21 mouse cellular contexts compared by ENCODE assay signal in genomic region chr6:90359445-90359844, GRCm38 (mm10). TPM values are rescaled to one million over a fixed set of nuclear protein-coding genes. Genes with fewer than 3 reads are reported as not detected.
DNase-seq lines count a peak whose midpoint lies in the region; ATAC-seq and TF ChIP-seq lines count a peak whose summit lies in the region.
"Had no signal": no experiment of that assay in that cellular context is flagged by ENCODE, and none has a peak within 500 bp of the region (broad histone marks: within the 10 kb centered on the region; RNA-seq: fewer than 3 reads in every experiment).

No protein-coding gene starts in this region.

- ATAC-seq in heart, postnatal 0 days (ENCODE audit: insufficient read depth, low read depth): 0 out of 2 replicates have a peak, but pooled peaks have one; percentile 16
- ATAC-seq in limb, embryonic 13.5 days (ENCODE audit: low FRiP score, low read depth): no peak
- no peak for ATAC-seq in cerebellum, adult (ENCODE audit: insufficient number of reproducible peaks, low FRiP score, low TSS enrichment)
- ATAC-seq in liver, postnatal 0 days: no peak
- ATAC-seq: activated CD4-positive, CD25-positive, alpha-beta regulatory T cell, adult 4 months; inflammation-experienced regulatory T-cells, adult 6 months had no signal

- no peak overlapping the region for H3K4me3 ChIP-seq in heart, postnatal 0 days (ENCODE audit: low read depth, low read length)
- H3K4me3 ChIP-seq in limb, embryonic 13.5 days: no peak overlapping the region
- H3K4me3 ChIP-seq in liver, postnatal 0 days (ENCODE audit: low read depth, low read length): no peak overlapping the region
- H3K4me3 ChIP-seq: midbrain, embryonic 15.5 days; neural tube, embryonic 13.5 days had no signal

- 52% methylated on average over 2 of the region's 2 CpGs for WGBS in heart, postnatal 0 days
- WGBS in limb, embryonic 13.5 days: 82% methylated on average over 2 of the region's 2 CpGs
- 57% methylated on average over 2 of the region's 2 CpGs for WGBS in liver, postnatal 0 days (ENCODE audit: insufficient replicate concordance)

- H3K27me3 ChIP-seq in heart, postnatal 0 days (ENCODE audit: control insufficient read depth, insufficient read depth, low read length): no peaks in the 10 kb centered on the region
- H3K27me3 ChIP-seq in limb, embryonic 13.5 days: no peaks in the 10 kb centered on the region
- no peaks in the 10 kb centered on the region for H3K27me3 ChIP-seq in liver, postnatal 0 days (ENCODE audit: insufficient read depth, low read length)
- H3K27me3 ChIP-seq: midbrain, embryonic 15.5 days; neural tube, embryonic 13.5 days had no signal

- H3K27ac ChIP-seq in heart, postnatal 0 days (ENCODE audit: low read depth): peak overlapping the region; percentile 60; the same call in 1 of the 2 replicates
- H3K27ac ChIP-seq in limb, embryonic 13.5 days: peak overlapping the region; percentile 82
- H3K27ac ChIP-seq in liver, postnatal 0 days (ENCODE audit: low read depth): no peak overlapping the region
- H3K27ac ChIP-seq: midbrain, embryonic 15.5 days had no signal

- H3K4me1 ChIP-seq in heart, postnatal 0 days (ENCODE audit: control insufficient read depth, insufficient read depth): peaks cover 10% of the 10 kb centered on the region
- peaks cover 36% of the 10 kb centered on the region for H3K4me1 ChIP-seq in limb, embryonic 13.5 days
- H3K4me1 ChIP-seq in liver, postnatal 0 days (ENCODE audit: insufficient read depth): no peaks in the 10 kb centered on the region

- no peak overlapping the region for H3K4me2 ChIP-seq in heart, postnatal 0 days (ENCODE audit: low read depth, low read length)
- 0 out of 2 replicates have a peak overlapping the region, but pooled peaks have one; percentile 14 for H3K4me2 ChIP-seq in limb, embryonic 13.5 days (replicated peaks)
- no peak overlapping the region for H3K4me2 ChIP-seq in liver, postnatal 0 days (ENCODE audit: low read depth, low read length)
- H3K4me2 ChIP-seq: midbrain, embryonic 15.5 days; neural tube, embryonic 13.5 days had no signal

- DNase-seq in heart, postnatal 0 days (ENCODE audit: low spot score): no peak
- DNase-seq in heart, postnatal 14 days: no peak
- DNase-seq in 3134 (ENCODE audit: extremely low read depth, insufficient read length, low spot score) (peak; percentile 18), adipocyte (ENCODE audit: low spot score) (peak; percentile 49)
- no peak for DNase-seq in lung, adult 18-20 months
- DNase-seq in liver, postnatal 0 days: no peak
- DNase-seq: cerebellum, adult 9-10 months; lung, adult 2 months had no signal

- H3K9ac ChIP-seq in heart, postnatal 0 days (replicated peaks; ENCODE audit: low read depth, low read length): no peak overlapping the region
- H3K9ac ChIP-seq in limb, embryonic 13.5 days: no peak overlapping the region
- H3K9ac ChIP-seq in liver, postnatal 0 days (replicated peaks): no peak overlapping the region
- H3K9ac ChIP-seq: midbrain, embryonic 15.5 days; neural tube, embryonic 13.5 days had no signal

- H3K36me3 ChIP-seq in heart, postnatal 0 days (replicated peaks; ENCODE audit: control insufficient read depth, insufficient read depth, low read length): no peaks in the 10 kb centered on the region
- no peaks in the 10 kb centered on the region for H3K36me3 ChIP-seq in limb, embryonic 13.5 days
- peaks cover 17% of the 10 kb centered on the region; the same call in 1 of the 2 replicates for H3K36me3 ChIP-seq in liver, postnatal 0 days (replicated peaks; ENCODE audit: insufficient read depth, low read length)
- H3K36me3 ChIP-seq: midbrain, embryonic 15.5 days; neural tube, embryonic 13.5 days had no signal

- H3K9me3 ChIP-seq in heart, postnatal 0 days (replicated peaks; ENCODE audit: control insufficient read depth, low read length): no peaks in the 10 kb centered on the region
- no peaks in the 10 kb centered on the region for H3K9me3 ChIP-seq in limb, embryonic 13.5 days
- H3K9me3 ChIP-seq in liver, postnatal 0 days (ENCODE audit: low read length): no peaks in the 10 kb centered on the region
- H3K9me3 ChIP-seq: midbrain, embryonic 15.5 days; neural tube, embryonic 13.5 days had no signal

- intact Hi-C loops in heart, postnatal 14 days (cut with DNase I): no loop called here

- TF ChIP-seq EP300 in heart, postnatal 0 days (IDR thresholded peaks at IDR 0.05; ENCODE audit: low read depth): no peak
- no peak for TF ChIP-seq EP300 in liver, postnatal 0 days (IDR thresholded peaks at IDR 0.05; ENCODE audit: low read depth)

- TF ChIP-seq CTCF in heart, postnatal 0 days (IDR thresholded peaks at IDR 0.05; ENCODE audit: low read depth): no peak
- TF ChIP-seq CTCF in liver, postnatal 0 days (IDR thresholded peaks at IDR 0.05; ENCODE audit: low read depth): no peak

RNA-seq across cellular contexts. Expression of gene Zxdc, which starts 9.8 kb away (rescaled TPM):
- total RNA-seq in heart, postnatal 0 days (2014; rRNA removed; ENCODE audit: low replicate concordance): 21.9 and 40.3 TPM in 2 replicates
- polyA plus RNA-seq in heart, postnatal 0 days (2015; fragmentation: Nextera tagmentation; extraction: Ambion mirVana): 5.0 and 5.2 TPM in 2 replicates
- total RNA-seq in heart, postnatal 14 days (2021): 10 to 100 TPM; 15.8 to 16.3 TPM
- 6.5 and 6.9 TPM in 2 replicates for polyA plus RNA-seq in limb, embryonic 13.5 days (2015; fragmentation: Nextera tagmentation; extraction: Ambion mirVana)
- polyA plus RNA-seq in liver, postnatal 0 days (2015; fragmentation: Nextera tagmentation; extraction: Ambion mirVana): 2.1 and 2.8 TPM in 2 replicates

RNA-seq across cellular contexts. Expression of gene Uroc1, which starts 26.4 kb away (rescaled TPM):
- not detected in 2 replicates for total RNA-seq in heart, postnatal 0 days (2014; rRNA removed; ENCODE audit: low replicate concordance)
- polyA plus RNA-seq in heart, postnatal 0 days (2015; fragmentation: Nextera tagmentation; extraction: Ambion mirVana): not detected in 2 replicates
- not detected for total RNA-seq in heart, postnatal 14 days (2021)
- 0.04 and 0.05 TPM in 2 replicates for polyA plus RNA-seq in limb, embryonic 13.5 days (2015; fragmentation: Nextera tagmentation; extraction: Ambion mirVana)
- polyA plus RNA-seq in liver, postnatal 0 days (2015; fragmentation: Nextera tagmentation; extraction: Ambion mirVana): 48.6 and 51.0 TPM in 2 replicates
- total RNA-seq: granulocyte monocyte progenitor cell, adult 5-6 weeks; heart, postnatal 4 days; left cerebral cortex, postnatal 4 days; MEL had no signal
- polyA plus RNA-seq: activated CD4-positive, CD25-positive, alpha-beta regulatory T cell, adult 4 months; forebrain, embryonic 11.5 days; inflammation-experienced regulatory T-cells, adult 6 months; midbrain, embryonic 15.5 days; neural tube, embryonic 13.5 days had no signal

RNA-seq across cellular contexts. Expression of gene Chst13, which starts 34.5 kb away (rescaled TPM):
- not detected in 2 replicates for total RNA-seq in heart, postnatal 0 days (2014; rRNA removed; ENCODE audit: low replicate concordance)
- not detected in 2 replicates for polyA plus RNA-seq in heart, postnatal 0 days (2015; fragmentation: Nextera tagmentation; extraction: Ambion mirVana)
- under 1 TPM in 1 of 2 experiments, not detected in 1; 0.12 TPM for total RNA-seq in heart, postnatal 14 days (2021)
- 0.15 and 0.33 TPM in 2 replicates for polyA plus RNA-seq in limb, embryonic 13.5 days (2015; fragmentation: Nextera tagmentation; extraction: Ambion mirVana)
- polyA plus RNA-seq in liver, postnatal 0 days (2015; fragmentation: Nextera tagmentation; extraction: Ambion mirVana): 10.3 and 14.0 TPM in 2 replicates
- total RNA-seq: heart, postnatal 4 days; left cerebral cortex, postnatal 4 days; MEL had no signal
- polyA plus RNA-seq: activated CD4-positive, CD25-positive, alpha-beta regulatory T cell, adult 4 months; inflammation-experienced regulatory T-cells, adult 6 months; midbrain, embryonic 15.5 days had no signal

RNA-seq across cellular contexts. Expression of gene BC048671, which starts 58.4 kb away (rescaled TPM):
- total RNA-seq in heart, postnatal 0 days (2014; rRNA removed; ENCODE audit: low replicate concordance): not detected in 2 replicates
- not detected in 2 replicates for polyA plus RNA-seq in heart, postnatal 0 days (2015; fragmentation: Nextera tagmentation; extraction: Ambion mirVana)
- total RNA-seq in heart, postnatal 14 days (2021): not detected
- not detected in 2 replicates for polyA plus RNA-seq in limb, embryonic 13.5 days (2015; fragmentation: Nextera tagmentation; extraction: Ambion mirVana)
- not detected in 2 replicates for polyA plus RNA-seq in liver, postnatal 0 days (2015; fragmentation: Nextera tagmentation; extraction: Ambion mirVana)
- total RNA-seq: granulocyte monocyte progenitor cell, adult 5-6 weeks; heart, postnatal 4 days; layer of hippocampus, postnatal 10 days; left cerebral cortex, postnatal 4 days; MEL had no signal
- polyA plus RNA-seq: activated CD4-positive, CD25-positive, alpha-beta regulatory T cell, adult 4 months; forebrain, embryonic 11.5 days; inflammation-experienced regulatory T-cells, adult 6 months; lung, adult 2 months; midbrain, embryonic 15.5 days; neural tube, embryonic 13.5 days; spleen, adult 2 months had no signal

Comparison
In these comparisons a context has a peak if more than half of its experiments do, and no peak if none do; other contexts are left out.
1. DNase-seq: peak in 3134 (single experiment) and adipocyte (single experiment); none in heart, postnatal 0 days (single experiment), heart, postnatal 14 days (0 of 2), lung, adult 18-20 months (0 of 2) and liver, postnatal 0 days (single experiment).
2. RNA of gene Uroc1, which starts 26.4 kb away (polyA plus RNA-seq): 48.6 to 51.0 TPM in liver, postnatal 0 days; 0.04 to 0.05 TPM in limb, embryonic 13.5 days and not detected in heart, postnatal 0 days; every median in the first group is over 10 times any median in the second.